Mouse (Mus musculus): ENCODE results near the gene Bnip3.

DNA sequence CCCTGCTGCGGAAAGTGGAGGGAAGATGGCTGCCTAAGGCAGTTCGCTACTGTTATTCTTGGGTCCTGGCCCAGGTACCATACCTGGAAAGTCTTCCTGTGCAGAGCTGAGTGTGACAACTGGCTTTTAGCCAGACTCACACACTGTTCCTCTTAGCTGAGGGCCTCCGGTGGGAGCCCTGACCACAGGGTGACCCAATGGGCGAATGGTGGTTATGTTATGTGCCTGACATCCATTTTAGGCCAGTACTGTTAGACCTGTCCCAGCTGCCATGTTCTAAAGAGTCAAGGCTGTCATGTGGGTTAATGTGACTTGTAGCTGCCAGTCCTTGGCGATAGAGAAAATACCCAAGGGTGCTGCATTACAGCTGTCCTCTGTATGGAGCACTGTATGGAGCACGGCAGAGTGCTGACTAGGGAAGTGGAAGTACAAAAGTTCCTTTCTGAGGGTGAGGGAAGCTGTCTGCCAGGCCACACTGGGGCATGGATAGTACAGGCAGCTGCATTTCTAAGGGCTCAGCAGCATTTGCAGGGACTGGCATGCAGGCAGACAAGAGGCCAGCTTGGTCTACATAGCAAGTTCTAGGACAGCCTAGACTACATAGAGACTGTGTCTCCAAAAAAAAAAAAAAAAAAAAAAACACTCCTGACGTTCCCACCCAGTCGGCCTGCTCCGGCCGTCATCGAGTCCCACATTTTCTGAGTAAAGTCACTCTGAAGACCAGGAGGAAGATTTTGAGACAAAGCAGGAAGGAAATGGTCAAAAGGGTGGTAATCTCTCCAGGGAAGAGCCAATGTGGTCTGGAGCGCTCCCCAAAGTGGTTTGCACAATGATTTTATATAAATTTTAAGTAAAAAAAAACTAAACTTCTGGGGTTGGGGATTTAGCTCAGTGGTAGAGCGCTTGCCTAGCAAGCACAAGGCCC is 23.7 kb downstream of the Bnip3 start:
- TF ChIP-seq CTCF (IDR thresholded peaks at IDR 0.05; ENCODE audit: low read depth) (no peak), EP300 (optimal IDR thresholded peaks at IDR 0.05) (no peak)

Data from stomach, postnatal 0 days (tissue).